Mouse (Mus musculus) bone marrow, adult 2 months (tissue): ENCODE data around the gene Samd14.

ENCODE experiments used
- CTCF ChIP-seq: fragments of 200-500 bp; IDR thresholded peaks from 2 replicates; pipeline ENCODE4 v1.5.1; 2011; ENCODE audit warnings: low read length, control low read depth; ENCODE audit not compliant: control insufficient read depth, insufficient read depth
- POLR2A ChIP-seq: fragments of 200-500 bp; IDR thresholded peaks from 2 replicates; pipeline ENCODE4 v1.6.1; 2011; ENCODE audit warnings: low read depth, mild to moderate bottlenecking, control low read depth, low read length, borderline replicate concordance; ENCODE audit not compliant: control insufficient read depth

DNA sequence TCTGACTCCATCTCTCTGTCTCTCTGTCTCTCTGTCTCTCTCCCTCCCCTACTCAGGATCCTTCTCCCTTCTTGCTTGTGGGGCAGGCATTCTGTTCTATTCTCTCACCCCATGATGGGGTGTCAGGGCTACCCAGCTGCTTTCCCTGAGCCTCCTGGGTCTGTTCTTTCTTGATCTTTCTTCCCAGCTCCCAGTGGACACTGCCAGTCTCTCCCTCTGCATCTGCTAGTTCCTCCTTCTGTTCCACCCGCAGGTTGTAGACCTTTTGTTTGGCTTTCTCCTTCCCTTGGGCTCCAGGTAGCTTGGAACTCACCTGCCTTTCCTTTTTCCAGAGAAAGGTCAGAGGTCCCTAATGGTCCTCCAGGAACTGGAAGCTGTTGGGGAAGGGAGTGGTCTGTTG lies 1.7 kb downstream of the Samd14 start:
- TF ChIP-seq CTCF (no peak), POLR2A (no peak)
